Mouse (Mus musculus) central nervous system, embryonic 14 days (tissue): ENCODE data around the gene Map2k5. TPM values are rescaled to one million over a fixed set of nuclear protein-coding genes. Genes with fewer than 3 reads are reported as not detected.

ENCODE experiments used
- polyA plus RNA-seq: library from polyadenylated mRNA; depleted of rRNA; stranded (reverse); fragments of >200 nt; gene quantifications from 2 replicates; pipeline ENCODE4 v1.2.3, GENCODE M21; 2012; rRNA removed

Gene Map2k5
- polyA plus RNA-seq: 35.5 and 38.0 TPM in 2 replicates

DNA sequence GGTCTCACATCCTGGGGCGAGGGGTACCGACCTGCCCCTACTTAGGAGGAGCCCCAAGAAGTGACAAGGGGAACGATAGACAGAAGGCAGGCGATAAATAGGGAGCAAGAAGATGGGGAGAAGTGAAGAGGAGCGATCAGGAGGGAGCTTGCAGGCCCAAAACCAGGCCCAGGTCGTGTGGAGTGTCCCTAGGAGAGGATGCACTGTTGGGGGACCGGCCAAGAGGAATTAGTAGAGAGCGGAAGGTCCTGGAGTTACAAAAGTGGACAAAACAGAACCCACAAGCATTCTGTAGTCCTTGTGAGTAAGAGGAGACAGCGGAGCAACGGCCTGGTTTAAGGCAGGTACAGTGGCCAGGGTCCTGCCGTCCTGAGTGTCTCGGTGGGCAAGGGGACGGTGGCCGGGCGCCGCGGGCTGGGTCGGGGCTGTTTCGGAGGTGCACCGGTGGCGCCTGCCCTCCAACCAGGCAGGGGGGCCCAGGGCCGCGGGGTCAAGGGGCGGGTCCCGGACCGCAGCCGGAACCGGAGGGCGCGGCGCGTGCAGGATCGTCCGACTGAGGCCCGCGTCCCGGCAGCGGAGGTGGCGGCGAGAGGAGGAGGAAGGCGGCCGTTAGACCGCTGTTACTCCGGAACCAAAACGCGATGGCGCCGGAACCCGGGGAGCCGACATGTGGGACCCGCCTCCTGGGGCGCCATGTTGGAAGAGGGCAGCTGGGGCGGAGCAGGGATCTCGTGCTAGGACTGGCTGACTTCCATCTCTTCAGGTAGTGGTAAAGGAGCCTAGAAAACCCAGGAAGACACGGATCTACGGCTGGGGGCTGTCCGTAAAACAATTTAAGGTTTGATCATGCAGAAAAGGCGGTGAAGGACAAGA is at the start of gene Map2k5:
Map2k5 (minus strand) TSS at position 633 of the 873 bp plus-strand sequence.

DNA sequence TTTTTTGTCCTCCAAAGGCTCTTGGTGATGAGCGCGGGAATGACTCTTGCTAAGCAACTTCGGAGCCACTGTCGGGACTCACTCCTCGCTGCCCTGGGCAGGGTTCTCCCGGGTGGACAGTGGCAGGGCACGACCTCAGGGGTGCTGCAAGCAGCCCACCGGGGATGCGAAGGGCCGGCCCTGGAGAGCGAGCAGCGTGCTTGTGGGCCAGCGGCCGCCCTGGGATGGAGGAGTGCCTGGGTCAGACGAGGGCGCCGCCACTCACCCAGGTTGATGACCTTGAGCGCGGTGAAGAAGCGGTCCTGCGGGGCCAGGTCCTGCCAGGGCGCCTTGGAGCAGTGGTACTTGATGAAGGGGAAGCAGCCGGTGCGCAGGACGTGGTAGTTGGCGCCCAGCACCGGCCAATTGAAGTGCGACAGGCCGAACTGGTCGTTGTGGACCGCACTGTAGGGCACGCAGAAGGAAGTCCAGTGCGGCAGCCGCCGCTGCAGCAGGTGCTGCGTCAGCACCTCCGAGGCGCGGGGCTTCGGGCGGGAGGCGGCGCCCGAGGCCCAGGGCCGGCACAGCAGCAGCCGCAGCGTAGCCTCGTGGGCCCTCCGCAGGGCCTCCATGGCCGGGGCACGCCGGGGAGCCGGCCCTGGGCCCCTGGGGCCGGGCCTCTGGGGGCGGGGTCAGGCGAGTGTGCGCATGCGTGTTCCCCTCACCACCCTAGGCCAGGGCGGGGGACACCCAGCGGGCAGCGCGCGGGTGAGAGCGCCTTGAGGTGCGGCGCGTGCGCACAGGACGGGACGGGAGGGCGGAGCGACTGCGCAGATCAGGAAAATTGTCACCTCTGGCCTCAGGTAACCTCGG is 21.1 kb upstream of the Map2k5 start, which contains the start of gene 2300009A05Rik:
2300009A05Rik (minus strand) TSS at position 636 of the 852 bp plus-strand sequence.

DNA sequence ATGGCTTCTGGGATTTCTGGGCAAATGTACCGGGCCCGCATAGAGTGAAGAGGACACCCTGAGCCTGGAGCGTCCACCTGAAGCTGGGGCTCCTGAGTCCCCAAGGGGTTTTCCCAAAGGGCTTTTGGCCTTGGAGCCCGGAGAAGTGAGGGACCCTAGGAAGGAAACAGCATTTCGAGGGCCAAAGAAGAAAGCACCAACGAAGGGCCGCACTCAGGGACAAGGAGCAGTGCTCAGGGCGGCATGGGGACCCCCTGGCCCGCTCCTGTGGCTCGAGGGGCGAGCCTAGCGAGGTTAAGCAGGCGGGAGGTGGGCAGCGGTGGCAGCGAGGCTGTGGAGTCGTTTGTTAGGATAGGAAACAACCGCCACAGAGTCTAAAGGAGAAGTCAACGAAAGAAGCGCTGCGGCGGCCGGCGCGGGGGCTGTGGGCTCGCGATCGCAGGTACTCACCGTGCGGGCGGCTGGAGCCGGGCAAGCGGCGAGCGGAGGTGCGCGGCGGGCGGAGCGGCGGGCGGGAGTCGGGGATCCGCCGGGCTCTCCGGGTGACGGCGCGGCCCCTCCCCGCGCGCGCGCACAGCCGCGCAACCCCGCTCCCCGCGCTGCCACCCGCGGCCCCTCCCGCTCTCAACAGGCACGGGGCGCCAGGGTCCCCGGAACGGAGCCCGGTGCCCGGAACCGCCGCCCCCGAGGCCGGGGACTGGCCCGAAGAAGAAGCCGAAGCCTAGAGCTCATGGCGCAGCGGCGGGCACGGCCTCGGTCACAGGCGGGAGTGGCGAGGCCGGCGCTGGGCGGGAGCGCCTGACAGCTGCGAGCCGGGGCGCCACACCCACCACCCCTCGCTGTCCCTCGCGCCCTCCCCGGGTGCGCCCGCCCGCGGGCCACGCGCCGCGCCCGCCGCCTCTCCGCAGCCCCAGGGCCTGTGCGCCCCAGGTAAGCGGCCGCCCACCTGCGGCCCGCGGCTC is 229.0 kb downstream of the Map2k5 start, which contains the start of gene Skor1:
Skor1 (minus strand) TSS at position 552 of the 962 bp plus-strand sequence.

Other genes with a start within 250 kb of the Map2k5 start
- gene Skor1, start 228.9 kb downstream of the Map2k5 start, polyA plus RNA-seq: 8.1 and 11.8 TPM in 2 replicates
- gene 2300009A05Rik, start 21.3 kb upstream of the Map2k5 start, polyA plus RNA-seq: 29.1 and 32.3 TPM in 2 replicates
- gene Iqch, start 224.6 kb upstream of the Map2k5 start, polyA plus RNA-seq: 0.06 and 0.07 TPM in 2 replicates
- 26.2 and 26.8 TPM in 2 replicates for gene Aagab, start 224.8 kb upstream of the Map2k5 start, polyA plus RNA-seq